Mouse (Mus musculus): Measurements from ENCODE around the gene Kcnj9. TPM values are rescaled to one million over a fixed set of nuclear protein-coding genes. Genes with fewer than 3 reads are reported as not detected.

Kcnj9 gene
- polyA plus RNA-seq (2012; rRNA removed), result 0.27 and 0.28 TPM in 2 replicates

DNA sequence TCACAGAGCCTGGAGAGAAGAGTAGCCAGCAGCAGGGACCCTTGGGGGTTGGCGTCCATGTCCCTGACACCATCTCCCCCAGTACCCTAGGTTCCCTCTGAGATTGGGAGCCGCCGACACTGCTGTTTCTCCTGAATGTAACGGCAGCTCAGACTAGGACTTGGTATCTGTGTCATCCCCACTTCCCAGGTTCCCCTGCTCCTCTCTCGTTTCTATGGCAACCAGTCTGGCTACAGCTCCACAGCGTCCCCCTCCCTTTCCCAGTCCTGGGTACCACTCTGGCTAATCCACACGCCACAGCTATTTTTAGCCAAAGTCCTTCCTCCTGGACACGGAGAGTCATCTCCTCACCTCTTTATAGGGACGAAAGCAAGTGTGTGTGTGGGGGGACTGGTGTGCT, at the start of gene Kcnj9:
Gene Kcnj9 (minus strand): TSS at position 188 of the 400 bp plus-strand sequence.

DNA sequence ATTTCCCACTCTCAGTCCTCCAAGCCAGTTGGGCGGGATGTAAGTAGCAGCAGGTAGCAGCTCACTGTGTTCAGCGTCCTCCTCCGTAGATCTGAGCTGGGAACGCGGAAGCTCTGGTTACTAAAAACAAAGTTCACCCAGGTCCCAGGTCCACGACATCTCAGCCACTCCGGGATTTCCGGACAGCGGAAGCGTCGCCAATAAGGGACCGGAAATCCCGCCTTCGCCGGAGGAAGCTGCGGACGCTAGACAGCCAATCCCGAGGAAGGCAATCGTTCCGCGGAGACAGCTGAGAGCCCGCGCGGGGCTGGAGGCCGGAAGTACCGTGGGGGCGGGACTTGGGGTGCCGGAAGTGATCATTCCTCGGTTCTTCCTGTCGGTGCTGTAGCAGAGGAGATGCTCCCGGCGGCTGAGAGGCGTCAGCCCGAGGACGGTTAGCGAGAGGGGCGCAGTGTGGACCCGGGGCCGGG, 47.1 kb upstream of the Kcnj9 start, which contains the start of gene Pigm:
Gene Pigm (plus strand): TSS at position 349 of the 470 bp plus-strand sequence.

DNA sequence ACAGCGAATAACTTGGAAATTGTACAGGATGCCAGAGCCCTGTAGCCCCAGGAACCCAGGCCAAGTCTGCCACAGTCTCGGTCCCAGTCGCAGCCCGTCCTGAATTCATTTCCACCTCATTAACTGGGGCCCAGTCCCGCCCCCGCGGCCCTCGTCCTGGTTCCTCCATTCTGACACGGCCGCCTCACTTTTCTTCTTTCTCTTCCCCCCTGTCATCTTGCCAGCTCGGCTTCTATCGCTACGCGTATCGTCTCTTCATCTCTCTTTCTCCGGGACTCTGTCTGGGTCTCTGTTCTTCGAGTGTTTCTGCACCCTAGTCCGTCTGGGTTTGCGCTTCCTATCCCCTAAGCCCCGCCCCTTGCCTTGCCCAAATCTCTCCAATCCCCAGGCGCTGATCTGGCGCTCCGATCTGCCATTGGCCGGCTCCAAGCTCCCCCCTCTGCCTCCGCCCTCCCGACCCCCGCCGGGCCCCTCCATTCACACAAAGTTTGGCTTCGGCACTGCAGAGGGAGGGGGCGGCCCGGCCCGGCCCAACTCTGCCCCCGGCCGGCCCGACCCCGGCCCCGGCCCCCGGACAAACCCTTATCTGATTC, 11.7 kb upstream of the Kcnj9 start, which contains the start of gene Kcnj10:
Gene Kcnj10 (plus strand): TSS at position 482 of the 593 bp plus-strand sequence.

DNA sequence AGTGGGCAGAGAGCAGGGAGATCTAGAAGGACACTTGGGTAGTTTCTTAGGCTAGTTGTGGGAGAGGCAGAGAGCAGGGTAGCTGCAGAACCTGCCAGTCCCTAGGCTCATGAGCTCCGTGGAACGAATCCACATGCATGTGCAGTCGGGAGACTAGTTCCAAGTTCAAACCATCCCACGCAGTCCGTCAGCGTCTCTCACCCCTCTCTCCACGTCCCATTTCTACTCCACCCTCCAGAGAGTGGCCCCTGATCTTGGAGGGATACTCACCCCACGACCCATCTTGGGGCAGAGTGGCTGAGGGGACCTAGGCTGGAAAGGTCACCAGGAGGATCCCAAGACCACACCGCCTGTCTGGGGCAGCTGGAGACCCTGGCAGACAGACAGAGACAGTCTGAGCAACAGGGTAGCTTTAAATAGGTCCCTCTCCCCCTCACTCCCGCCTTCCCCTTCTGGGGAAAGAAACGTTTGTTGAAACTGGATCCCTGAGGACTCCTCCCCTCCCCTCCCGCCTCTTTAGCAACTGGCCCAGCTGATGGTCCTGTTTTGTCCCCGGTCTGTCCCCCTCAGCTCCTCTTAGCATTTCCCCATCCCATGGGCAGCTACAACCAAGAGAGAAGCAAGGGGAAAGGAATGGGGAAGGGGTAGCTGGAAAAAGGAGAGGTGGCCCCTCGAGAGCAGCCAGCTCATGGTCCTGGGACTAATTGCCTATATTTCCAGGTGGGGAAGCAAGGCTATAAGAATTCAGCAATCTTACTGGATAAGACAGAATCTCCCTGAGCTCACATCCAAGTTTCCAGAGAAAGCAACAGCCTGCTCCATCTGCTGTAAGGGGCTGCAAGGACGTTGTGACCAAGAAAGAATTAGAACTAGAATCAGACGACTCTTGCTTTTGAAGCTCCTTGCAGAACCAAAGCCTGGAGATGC, 31.2 kb downstream of the Kcnj9 start, which contains the start of gene Atp1a2:
Gene Atp1a2 (minus strand): TSS at position 454 of the 927 bp plus-strand sequence.

Other genes with a start within 250 kb of the Kcnj9 start
- gene Copa, start 246.8 kb downstream of the Kcnj9 start, polyA plus RNA-seq (2012; rRNA removed), result 26.1 and 37.2 TPM in 2 replicates
- gene Ncstn, start 246.5 kb downstream of the Kcnj9 start, polyA plus RNA-seq (2012; rRNA removed), result 99.1 and 101 TPM in 2 replicates
- 41.3 and 47.3 TPM in 2 replicates for gene Pex19, start 202.6 kb downstream of the Kcnj9 start, polyA plus RNA-seq (2012; rRNA removed)
- 43.7 and 46.7 TPM in 2 replicates for gene Dcaf8, start 181.2 kb downstream of the Kcnj9 start, polyA plus RNA-seq (2012; rRNA removed)
- 26.6 and 27.5 TPM in 2 replicates for gene Pea15a, start 122.5 kb downstream of the Kcnj9 start, polyA plus RNA-seq (2012; rRNA removed)
- gene Casq1, start 109.5 kb downstream of the Kcnj9 start, polyA plus RNA-seq (2012; rRNA removed), result 0.22 and 0.60 TPM in 2 replicates
- 0.06 TPM in 1 of 2 replicates, not detected in the other for gene Atp1a4, start 70.9 kb downstream of the Kcnj9 start, polyA plus RNA-seq (2012; rRNA removed)
- gene Igsf8, start 67.7 kb downstream of the Kcnj9 start, polyA plus RNA-seq (2012; rRNA removed), result 141 and 148 TPM in 2 replicates
- gene Atp1a2, start 31.3 kb downstream of the Kcnj9 start, polyA plus RNA-seq (2012; rRNA removed), result 10.9 and 12.5 TPM in 2 replicates
- gene Kcnj10, start 11.9 kb upstream of the Kcnj9 start, polyA plus RNA-seq (2012; rRNA removed), result 0.76 and 0.86 TPM in 2 replicates
- 7.3 and 8.8 TPM in 2 replicates for gene Pigm, start 47.2 kb upstream of the Kcnj9 start, polyA plus RNA-seq (2012; rRNA removed)
- gene Slamf9, start 146.0 kb upstream of the Kcnj9 start, polyA plus RNA-seq (2012; rRNA removed), result 1.8 and 2.3 TPM in 2 replicates
- gene Igsf9, start 152.5 kb upstream of the Kcnj9 start, polyA plus RNA-seq (2012; rRNA removed), result 165 and 216 TPM in 2 replicates
- 382 and 458 TPM in 2 replicates for gene Tagln2, start 170.7 kb upstream of the Kcnj9 start, polyA plus RNA-seq (2012; rRNA removed)
- gene Cfap45, start 191.5 kb upstream of the Kcnj9 start, polyA plus RNA-seq (2012; rRNA removed), result 0.52 and 1.3 TPM in 2 replicates
- 3.4 and 3.9 TPM in 2 replicates for gene Vsig8, start 226.6 kb upstream of the Kcnj9 start, polyA plus RNA-seq (2012; rRNA removed)